Mouse (Mus musculus): Measurements from ENCODE around the gene Itm2b. TPM values are rescaled to one million over a fixed set of nuclear protein-coding genes. Genes with fewer than 3 reads are reported as not detected.

The Itm2b gene
- polyA plus RNA-seq, 1 experiment = 235 TPM

DNA sequence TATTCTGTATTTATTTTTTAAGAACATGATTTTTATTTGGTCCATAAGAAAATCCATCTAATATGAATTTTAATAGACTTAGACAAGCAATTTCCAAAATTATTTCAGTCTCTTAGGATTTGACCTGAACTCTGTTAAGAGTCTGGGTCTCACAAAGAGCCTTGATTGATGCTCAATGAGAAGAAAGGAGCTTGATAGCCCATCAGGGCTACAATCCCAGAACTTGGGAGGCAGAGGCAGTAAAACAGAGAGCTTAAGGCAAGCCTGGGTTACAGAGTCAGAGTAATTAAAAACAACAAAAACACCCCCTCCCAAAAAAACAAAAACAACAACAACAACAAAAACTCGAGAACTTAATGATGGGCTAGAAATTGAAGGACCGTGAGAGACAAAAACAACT is 61.1 kb downstream of the Itm2b start:
- H3K27ac ChIP-seq (ENCODE audit: control insufficient read depth, insufficient read depth, low read depth, low read length, poor library complexity) = no peak overlapping the region
- H3K4me3 ChIP-seq (replicated peaks; ENCODE audit: control insufficient read depth, low read depth, low read length) = peak overlapping the region; percentile 45

DNA sequence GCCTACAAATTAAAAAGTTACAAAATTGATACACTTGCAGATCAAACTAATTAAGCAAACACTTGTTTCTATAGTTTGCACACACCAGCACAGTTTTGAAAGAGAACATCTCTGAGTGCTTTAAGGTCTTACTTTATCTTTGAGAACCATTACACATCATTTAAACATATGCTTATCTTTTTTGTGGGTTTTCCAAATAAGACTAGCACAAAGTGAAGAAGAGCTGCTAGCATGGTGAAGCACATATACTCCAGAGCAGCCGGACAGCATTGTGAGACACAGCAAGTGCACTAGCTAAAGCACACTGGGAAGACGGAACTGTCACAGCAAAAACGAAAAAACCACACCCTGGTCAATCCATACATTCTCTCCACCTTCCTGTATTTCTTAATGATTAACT is 62.9 kb downstream of the Itm2b start:
- H3K27ac ChIP-seq (ENCODE audit: control insufficient read depth, insufficient read depth, low read depth, low read length, poor library complexity) = no peak overlapping the region; the same call in 1 of the 2 replicates
- no peak for TF ChIP-seq POLR2A (IDR thresholded peaks at IDR 0.05; ENCODE audit: borderline replicate concordance, control insufficient read depth, low read depth, low read length)
- no peak for TF ChIP-seq CTCF (IDR thresholded peaks at IDR 0.05; ENCODE audit: control insufficient read depth, insufficient read depth, low read length)
- peak overlapping the region; percentile 26 for H3K4me3 ChIP-seq (replicated peaks; ENCODE audit: control insufficient read depth, low read depth, low read length)
- H3K4me1 ChIP-seq (ENCODE audit: control insufficient read depth, insufficient read depth, low read length) = peaks cover 2% of the 10 kb centered on the region; the same call in 1 of the 2 replicates
- 43% methylated on average over 3 of the region's 3 CpGs for WGBS

More for the DNA sequence above, 61.1 kb downstream of the Itm2b start:
- WGBS = 65% methylated on average over 2 of the region's 2 CpGs
- peaks cover 2% of the 10 kb centered on the region; the same call in 1 of the 2 replicates for H3K4me1 ChIP-seq (ENCODE audit: control insufficient read depth, insufficient read depth, low read length)
- TF ChIP-seq POLR2A (IDR thresholded peaks at IDR 0.05; ENCODE audit: borderline replicate concordance, control insufficient read depth, low read depth, low read length) (no peak), CTCF (IDR thresholded peaks at IDR 0.05; ENCODE audit: control insufficient read depth, insufficient read depth, low read length) (no peak)

DNA sequence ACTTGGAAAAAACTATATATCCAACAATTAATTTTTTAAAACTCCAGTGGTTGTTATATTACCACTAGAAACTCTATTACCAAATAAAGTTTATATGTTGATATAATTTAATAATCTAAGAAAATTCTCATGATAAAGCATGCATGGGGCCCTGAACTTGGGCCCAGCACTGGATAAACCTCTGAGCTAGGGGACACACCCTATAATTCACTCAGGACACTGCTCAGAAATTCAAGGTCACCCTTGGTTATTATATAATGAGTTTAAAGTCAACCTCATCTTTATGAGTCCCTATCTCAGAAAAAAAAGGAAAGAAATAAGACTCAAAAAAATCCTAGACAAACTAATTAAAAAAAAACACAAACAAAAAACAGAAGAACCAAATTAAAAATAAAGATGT is 68.2 kb downstream of the Itm2b start:
- TF ChIP-seq POLR2A (IDR thresholded peaks at IDR 0.05; ENCODE audit: borderline replicate concordance, control insufficient read depth, low read depth, low read length) = no peak
- no peak for TF ChIP-seq CTCF (IDR thresholded peaks at IDR 0.05; ENCODE audit: control insufficient read depth, insufficient read depth, low read length)
- no peaks in the 10 kb centered on the region; the same call in 1 of the 2 replicates for H3K4me1 ChIP-seq (ENCODE audit: control insufficient read depth, insufficient read depth, low read length)
- H3K4me3 ChIP-seq (replicated peaks; ENCODE audit: control insufficient read depth, low read depth, low read length) = no peak overlapping the region
- no peak overlapping the region for H3K27ac ChIP-seq (ENCODE audit: control insufficient read depth, insufficient read depth, low read depth, low read length, poor library complexity)

DNA sequence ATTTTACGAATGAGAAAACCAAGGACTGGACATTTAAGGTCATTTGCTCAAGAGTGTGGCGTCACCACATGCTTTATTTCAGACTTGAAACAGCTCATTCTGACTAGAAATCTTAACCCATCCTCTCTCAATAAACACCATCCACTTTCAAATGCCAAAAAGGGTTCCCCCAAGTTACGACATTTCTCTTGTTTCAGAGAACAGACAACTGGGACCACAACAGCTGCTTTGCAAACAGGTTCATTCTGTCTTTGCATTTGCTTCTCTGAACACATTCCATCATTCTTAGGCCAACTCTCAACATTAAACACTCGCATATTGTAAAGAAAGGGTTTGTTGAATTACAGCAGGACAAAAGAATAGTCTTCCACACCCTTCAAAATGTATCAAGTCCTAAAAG is 71.2 kb downstream of the Itm2b start:
- no peak overlapping the region for H3K27ac ChIP-seq (ENCODE audit: control insufficient read depth, insufficient read depth, low read depth, low read length, poor library complexity)
- no peak for TF ChIP-seq POLR2A (IDR thresholded peaks at IDR 0.05; ENCODE audit: borderline replicate concordance, control insufficient read depth, low read depth, low read length)
- no peak for TF ChIP-seq CTCF (IDR thresholded peaks at IDR 0.05; ENCODE audit: control insufficient read depth, insufficient read depth, low read length)
- no peaks in the 10 kb centered on the region; the same call in 1 of the 2 replicates for H3K4me1 ChIP-seq (ENCODE audit: control insufficient read depth, insufficient read depth, low read length)
- 83% methylated on average over 4 of the region's 4 CpGs for WGBS
- H3K4me3 ChIP-seq (replicated peaks; ENCODE audit: control insufficient read depth, low read depth, low read length) = no peak overlapping the region

DNA sequence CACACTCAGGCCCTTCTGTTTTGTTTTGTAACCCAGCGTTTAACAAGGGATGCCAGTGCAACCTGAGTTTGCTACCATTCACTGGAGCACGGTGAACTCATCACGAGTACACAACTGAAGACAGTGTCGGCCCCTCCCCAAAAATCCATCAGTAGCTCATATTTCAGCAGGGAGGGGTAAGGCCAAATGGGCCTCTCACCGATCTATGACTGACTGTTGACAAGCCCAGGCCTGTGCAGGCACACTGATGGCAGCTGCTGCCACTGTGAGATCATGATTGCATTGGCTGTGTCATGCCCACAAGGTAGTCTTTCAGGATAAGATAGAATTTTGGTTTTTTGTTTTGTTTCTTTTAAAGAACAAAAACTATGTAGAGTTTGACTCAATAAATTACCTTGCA is 71.7 kb downstream of the Itm2b start:
- TF ChIP-seq CTCF (IDR thresholded peaks at IDR 0.05; ENCODE audit: control insufficient read depth, insufficient read depth, low read length) = no peak
- no peak for TF ChIP-seq POLR2A (IDR thresholded peaks at IDR 0.05; ENCODE audit: borderline replicate concordance, control insufficient read depth, low read depth, low read length)
- 59% methylated on average over 5 of the region's 5 CpGs for WGBS
- Histone ChIP-seq H3K27ac (ENCODE audit: control insufficient read depth, insufficient read depth, low read depth, low read length, poor library complexity) (no peak overlapping the region), H3K4me1 (ENCODE audit: control insufficient read depth, insufficient read depth, low read length) (no peaks in the 10 kb centered on the region; the same call in 1 of the 2 replicates), H3K4me3 (replicated peaks; ENCODE audit: control insufficient read depth, low read depth, low read length) (no peak overlapping the region)

DNA sequence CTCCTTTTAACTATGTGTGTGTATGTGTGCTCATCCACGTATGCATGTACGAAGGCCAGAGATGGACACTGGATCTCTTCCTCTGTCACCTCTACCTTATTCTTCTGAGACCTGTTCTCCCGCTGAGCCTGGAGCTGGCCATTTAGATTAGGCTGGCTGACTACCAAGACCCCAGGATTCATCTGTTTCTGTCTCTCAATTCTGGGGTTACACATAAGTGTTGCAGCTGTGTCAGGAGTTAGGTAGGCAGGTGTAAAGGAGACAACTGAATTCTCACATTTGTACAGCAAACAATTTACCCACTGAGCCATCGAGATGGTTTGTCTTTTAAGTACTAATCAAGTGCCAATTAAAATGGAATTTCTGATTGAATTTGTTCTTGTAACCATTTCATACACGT is 72.2 kb downstream of the Itm2b start:
- H3K4me1 ChIP-seq (ENCODE audit: control insufficient read depth, insufficient read depth, low read length) = no peaks in the 10 kb centered on the region; the same call in 1 of the 2 replicates

More for the DNA sequence above, 72.2 kb downstream of the Itm2b start:
- no peak overlapping the region for H3K4me3 ChIP-seq (replicated peaks; ENCODE audit: control insufficient read depth, low read depth, low read length)
- 90% methylated on average over 5 of the region's 5 CpGs for WGBS
- no peak for TF ChIP-seq POLR2A (IDR thresholded peaks at IDR 0.05; ENCODE audit: borderline replicate concordance, control insufficient read depth, low read depth, low read length)
- no peak for TF ChIP-seq CTCF (IDR thresholded peaks at IDR 0.05; ENCODE audit: control insufficient read depth, insufficient read depth, low read length)
- no peak overlapping the region for H3K27ac ChIP-seq (ENCODE audit: control insufficient read depth, insufficient read depth, low read depth, low read length, poor library complexity)

Other genes starting within 250 kb of the Itm2b start
- gene Lpar6, start 147.4 kb downstream of the Itm2b start, polyA plus RNA-seq (2011; ENCODE audit: insufficient read depth, insufficient read length, low replicate concordance, missing spikeins) = 3.9 and 10.0 TPM in 2 replicates
- gene Rb1, start 59.5 kb downstream of the Itm2b start, polyA plus RNA-seq (2011; ENCODE audit: insufficient read depth, insufficient read length, low replicate concordance, missing spikeins) = 21.3 and 27.0 TPM in 2 replicates
- 19.8 and 38.1 TPM in 2 replicates for gene Med4, start 124.7 kb upstream of the Itm2b start, polyA plus RNA-seq (2011; ENCODE audit: insufficient read depth, insufficient read length, low replicate concordance, missing spikeins)
- 24.3 and 29.9 TPM in 2 replicates for gene Sucla2, start 140.0 kb upstream of the Itm2b start, polyA plus RNA-seq (2011; ENCODE audit: insufficient read depth, insufficient read length, low replicate concordance, missing spikeins)
- gene Nudt15, start 163.0 kb upstream of the Itm2b start, polyA plus RNA-seq (2011; ENCODE audit: insufficient read depth, insufficient read length, low replicate concordance, missing spikeins) = 2.4 and 2.6 TPM in 2 replicates

Measured in bone marrow, adult 2 months (tissue).